Mouse (Mus musculus): ENCODE measurements around the gene Lyg1.

- peak; percentile 94 for TF ChIP-seq HCFC1 (IDR thresholded peaks at IDR 0.05; ENCODE audit: borderline replicate concordance, insufficient read depth, low read length)
- no peak for TF ChIP-seq ZNF384 (IDR thresholded peaks at IDR 0.05; ENCODE audit: low read depth, low read length)
- peak; percentile 95 for TF ChIP-seq CHD2 (IDR thresholded peaks at IDR 0.05; ENCODE audit: low read depth, low read length)
- TF ChIP-seq ZC3H11A (IDR thresholded peaks at IDR 0.05; ENCODE audit: borderline replicate concordance, low read depth, low read length) = no peak
- no peak for TF ChIP-seq MAFK (IDR thresholded peaks at IDR 0.05; ENCODE audit: insufficient read depth, low read depth, low read length)
Observed at GRCm38 (mm10) chr1:37996877-37997484, 39.4 kb upstream of the Lyg1 start.
